Mouse (Mus musculus) neural tube, embryonic 14.5 days (tissue): ENCODE measurements at regions not wholly inside any gene's neighbourhood (a gene's known extent, or its start where the extent isn't known, plus 50 kb on each side); places are given as distances from the start of the nearest gene placed in this dataset.

Experiments
- ATAC-seq: fragments of 200-750 bp; cut with Nextera tagmentation; 2 replicates; pipeline ENCODE4 v1.8.0; 2017; ENCODE audit warnings: low read depth, mild to moderate bottlenecking, moderate TSS enrichment, moderate library complexity
- H3K27ac ChIP-seq: fragments of 300-500 bp; sonication (generic); 2 replicates; pipeline ENCODE4 v1.5.1; 2014; ENCODE audit warnings: low read depth, mild to moderate bottlenecking, control low read depth, low read length, moderate library complexity, mixed read lengths
- H3K27me3 ChIP-seq: fragments of 300-500 bp; sonication (generic); 2 replicates; pipeline ENCODE4 v1.6.1; 2014; ENCODE audit warnings: low read length; ENCODE audit not compliant: control insufficient read depth, insufficient read depth
- H3K36me3 ChIP-seq: fragments of 300-500 bp; sonication (generic); 2 replicates; pipeline ENCODE4 v1.6.1; 2014; ENCODE audit warnings: low read length, mixed read lengths; ENCODE audit not compliant: control insufficient read depth, insufficient read depth
- H3K4me1 ChIP-seq: fragments of 300-500 bp; sonication (generic); 2 replicates; pipeline ENCODE4 v1.6.1; 2014; ENCODE audit warnings: low read length; ENCODE audit not compliant: control insufficient read depth, insufficient read depth
- H3K4me2 ChIP-seq: fragments of 300-500 bp; sonication (generic); 2 replicates; pipeline ENCODE4 v1.6.1; 2014; ENCODE audit warnings: mild to moderate bottlenecking, low read depth, low read length, control low read depth
- H3K4me3 ChIP-seq: fragments of 300-500 bp; sonication (generic); 2 replicates; pipeline ENCODE4 v1.5.1; 2014; ENCODE audit warnings: low read depth, low read length, control low read depth, mixed read lengths
- H3K9ac ChIP-seq: fragments of 300-500 bp; sonication (generic); replicated peaks from 2 replicates; pipeline ENCODE4 v1.6.1; 2014; ENCODE audit warnings: low read depth, mild to moderate bottlenecking, control low read depth, low read length, mixed read lengths
- H3K9me3 ChIP-seq: fragments of 300-500 bp; sonication (generic); 2 replicates; pipeline ENCODE4 v1.6.1; 2016; ENCODE audit warnings: low read length; ENCODE audit not compliant: control insufficient read depth
- WGBS: fragments of 180-500 bp; shearing (Covaris S2); extraction: QIAGEN DNeasy Blood & Tissue Kit; methylation state at CpG from one replicate; pipeline ENCODE4 v1.1.7; 2014; 5-methylcytosine and 5-hydroxymethylcytosine counted together

GRCm38 (mm10) chr10:72581311-72581710 is 73.3 kb upstream of the Zwint start:
- no peak overlapping the region for H3K4me2 ChIP-seq
- H3K9ac ChIP-seq: no peak overlapping the region
- H3K4me3 ChIP-seq: no peak overlapping the region
- no peak overlapping the region for H3K27ac ChIP-seq
- no peak for ATAC-seq
- no peaks in the 10 kb centered on the region for H3K36me3 ChIP-seq
- no peaks in the 10 kb centered on the region for H3K9me3 ChIP-seq
- no peaks in the 10 kb centered on the region for H3K4me1 ChIP-seq
- H3K27me3 ChIP-seq: no peaks in the 10 kb centered on the region
- WGBS: 92% methylated on average over 4 of the region's 4 CpGs

DNA sequence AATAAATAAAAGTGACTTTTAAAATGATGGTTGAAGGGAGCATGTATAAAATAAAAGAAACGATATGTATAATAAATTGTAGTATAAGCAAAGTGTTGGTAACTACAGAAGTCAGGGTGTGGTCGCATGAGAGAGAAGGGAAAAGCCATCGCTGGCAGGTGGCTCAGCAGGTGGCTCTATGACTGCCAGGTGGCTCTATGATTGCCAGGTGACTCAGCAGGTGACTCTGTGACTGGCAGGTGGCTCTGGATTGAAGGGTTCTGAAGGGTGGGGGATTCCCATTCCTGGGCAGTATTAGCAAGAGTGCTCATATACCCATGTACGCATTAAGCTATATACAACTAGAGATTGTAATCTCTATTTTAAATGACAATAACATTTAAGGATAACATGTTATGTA is 66.1 kb upstream of the Zwint start:
- H3K4me1 ChIP-seq: no peaks in the 10 kb centered on the region
- H3K9ac ChIP-seq: no peak overlapping the region
- 92% methylated on average over 4 of the region's 4 CpGs for WGBS
- no peaks in the 10 kb centered on the region for H3K36me3 ChIP-seq
- no peak overlapping the region for H3K27ac ChIP-seq
- H3K27me3 ChIP-seq: no peaks in the 10 kb centered on the region
- no peak for ATAC-seq
- H3K4me2 ChIP-seq: no peak overlapping the region
- H3K4me3 ChIP-seq: no peak overlapping the region
- no peaks in the 10 kb centered on the region for H3K9me3 ChIP-seq

- H3K4me1 ChIP-seq: no peaks in the 10 kb centered on the region
- no peak for ATAC-seq
- H3K9ac ChIP-seq: no peak overlapping the region
- H3K4me3 ChIP-seq: no peak overlapping the region
- H3K9me3 ChIP-seq: no peaks in the 10 kb centered on the region
- H3K27me3 ChIP-seq: no peaks in the 10 kb centered on the region
- no peak overlapping the region for H3K4me2 ChIP-seq
- WGBS: 83% methylated on average over 1 of the region's 1 CpGs
- no peaks in the 10 kb centered on the region for H3K36me3 ChIP-seq
- H3K27ac ChIP-seq: no peak overlapping the region
Observed at GRCm38 (mm10) chr10:72593049-72593448, 61.6 kb upstream of the Zwint start.
